Mouse (Mus musculus): ENCODE measurements around the gene Ltb4r2.

- no peak for TF ChIP-seq TAL1 (IDR thresholded peaks at IDR 0.05; ENCODE audit: low read length)
- no peak for TF ChIP-seq GATA1 (IDR thresholded peaks at IDR 0.05; ENCODE audit: low read length)
These were observed 22.7 kb downstream of the Ltb4r2 start, which contains the start of gene Adcy4 for GRCm38 (mm10) chr14:55783958-55784235.
